Mouse (Mus musculus): ENCODE results near the gene Efcab3. TPM values are rescaled to one million over a fixed set of nuclear protein-coding genes. Genes with fewer than 3 reads are reported as not detected.

Efcab3 gene
- total RNA-seq, 2 experiments from 2014 or later, result 0.70 to 1.0 TPM

Other genes with a start within 250 kb of the Efcab3 start
- 10 to 100 TPM; 13.0 to 13.7 TPM for gene Mettl2, start 62.8 kb downstream of the Efcab3 start, total RNA-seq (2021)
- gene Gm10842, start 83.3 kb downstream of the Efcab3 start, total RNA-seq (2021), result not detected
- 10 to 100 TPM; 49.4 to 53.9 TPM for gene Tlk2, start 115.2 kb downstream of the Efcab3 start, total RNA-seq (2021)
- 1 to 10 TPM; 7.3 to 7.9 TPM for gene Mrc2, start 229.1 kb downstream of the Efcab3 start, total RNA-seq (2021)